Mouse (Mus musculus) cerebellum, postnatal 4 days (tissue): ENCODE data around the gene Lix1l.
"Not testable (repeated sequence)": the region's sequence is repeated elsewhere in the genome, so short reads cannot be mapped to it uniquely, and the experiment has no call there.

Source experiments
- DNase-seq, 2 experiments: peaks; one replicate each; pipeline ENCODE4 v3.0.0; 2022; ENCODE audit warnings: low spot score in 2 of 2, mixed read lengths in 1 of 2

Lix1l gene

GRCm38 (mm10) chr3:96583386-96583785 lies 17.6 kb upstream of the Lix1l start:
- no peak for DNase-seq

- no peak for DNase-seq
Measured at GRCm38 (mm10) chr3:96590657-96591056, 10.3 kb upstream of the Lix1l start.

GRCm38 (mm10) chr3:96593374-96593773 lies 7.6 kb upstream of the Lix1l start:
- DNase-seq, result no peak

- DNase-seq, result peak; percentile 82 to 90
Measured at GRCm38 (mm10) chr3:96593790-96594560, 7.0 kb upstream of the Lix1l start, which contains the start of gene Polr3gl. Gene Polr3gl, minus strand, starts transcription at chr3:96594181.

GRCm38 (mm10) chr3:96594851-96595250 lies 6.1 kb upstream of the Lix1l start:
- DNase-seq, result no peak

- DNase-seq, result no peak
Measured at GRCm38 (mm10) chr3:96595661-96596060, 5.3 kb upstream of the Lix1l start.

- peak in 1 of 2 experiments; percentile 24 for DNase-seq
Measured at GRCm38 (mm10) chr3:96596228-96596707, 4.7 kb upstream of the Lix1l start, which contains the start of gene Ankrd34a. Gene Ankrd34a, plus strand, starts transcription at chr3:96596636.

GRCm38 (mm10) chr3:96596855-96597254 lies 4.1 kb upstream of the Lix1l start:
- DNase-seq, result no peak

GRCm38 (mm10) chr3:96597435-96597891 lies 3.5 kb upstream of the Lix1l start:
- peak in 1 of 2 experiments; percentile 24 for DNase-seq

GRCm38 (mm10) chr3:96598156-96599068 lies 2.5 kb upstream of the Lix1l start:
- peak; percentile 52 to 62 for DNase-seq

GRCm38 (mm10) chr3:96599069-96599393 lies 1.9 kb upstream of the Lix1l start:
- no peak for DNase-seq

GRCm38 (mm10) chr3:96599411-96599810 lies 1.5 kb upstream of the Lix1l start:
- no peak for DNase-seq

- DNase-seq, result peak in 1 of 2 experiments; percentile 43
Measured at GRCm38 (mm10) chr3:96601251-96601787, 370 bp downstream of the Lix1l start.

GRCm38 (mm10) chr3:96601941-96602703 lies 1.2 kb downstream of the Lix1l start:
- peak in 1 of 2 experiments; percentile 44 for DNase-seq

GRCm38 (mm10) chr3:96602704-96603084 lies 1.7 kb downstream of the Lix1l start:
- no peak for DNase-seq

GRCm38 (mm10) chr3:96603311-96603710 lies 2.4 kb downstream of the Lix1l start:
- peak in 1 of 2 experiments; percentile 57 for DNase-seq

- not testable (repeated sequence) for DNase-seq
Measured at GRCm38 (mm10) chr3:96606007-96606406, 5.1 kb downstream of the Lix1l start.

GRCm38 (mm10) chr3:96606618-96607017 lies 5.7 kb downstream of the Lix1l start:
- DNase-seq, result no peak

- DNase-seq, result no peak
Measured at GRCm38 (mm10) chr3:96617941-96618340, 17.0 kb downstream of the Lix1l start.

- no peak for DNase-seq
Measured at GRCm38 (mm10) chr3:96623201-96623600, 22.3 kb downstream of the Lix1l start.
